In the genomic region with DNA sequence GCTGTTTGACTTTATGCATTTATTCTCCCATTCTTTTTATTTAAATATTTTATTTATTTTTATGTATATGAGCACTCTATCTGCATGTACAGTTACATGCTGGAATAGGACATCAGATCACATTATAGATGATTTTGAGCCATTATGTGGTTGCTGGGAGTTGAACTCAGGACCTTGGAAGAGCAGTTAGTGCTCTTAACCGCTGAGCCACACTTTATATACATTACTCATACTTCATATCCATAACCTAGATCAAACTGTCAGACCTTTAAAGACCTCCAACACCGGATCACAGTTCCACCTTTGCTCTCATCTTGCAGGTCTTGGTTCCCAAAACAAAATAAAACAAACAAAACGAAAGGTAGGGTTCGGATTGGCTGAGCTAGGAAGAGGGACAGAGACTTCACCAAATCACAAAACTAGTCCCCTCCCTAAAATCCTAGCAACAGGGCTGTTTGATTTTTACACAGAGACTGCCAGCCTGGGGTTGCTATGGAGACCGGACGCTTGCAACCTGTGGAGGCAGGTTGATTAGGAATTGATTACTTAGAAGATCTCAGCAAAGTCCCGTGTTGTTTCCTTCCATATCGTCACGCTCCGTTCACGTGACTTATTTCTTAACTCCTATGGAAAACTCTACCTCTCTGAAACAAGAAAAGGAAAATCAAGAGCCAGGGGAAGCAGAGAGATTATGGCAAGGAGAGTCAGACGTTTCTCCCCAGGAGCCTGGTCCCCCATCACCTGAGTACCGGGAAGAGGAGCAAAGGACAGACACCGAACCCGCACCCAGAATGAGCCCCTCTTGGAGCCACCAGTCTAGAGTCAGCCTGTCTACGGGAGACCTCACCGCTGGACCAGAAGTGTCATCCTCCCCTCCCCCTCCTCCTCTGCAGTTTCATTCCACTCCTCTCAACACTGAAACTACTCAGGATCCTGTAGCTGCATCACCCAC, we compare ENCODE assay signal across 8 mouse cellular contexts. TPM values are rescaled to one million over a fixed set of nuclear protein-coding genes. Genes with fewer than 3 reads are reported as not detected.
DNase-seq lines count a peak whose midpoint lies in the region; ATAC-seq and TF ChIP-seq lines count a peak whose summit lies in the region.

TSS of gene Rsph4a (plus strand) at position 582 of the 952 bp plus-strand sequence.

- no peaks in the 10 kb centered on the region for H3K27me3 ChIP-seq in forebrain, embryonic 11.5 days (ENCODE audit: control insufficient read depth, insufficient read depth, low read length)
- H3K27me3 ChIP-seq in hindbrain, embryonic 14.5 days (ENCODE audit: control insufficient read depth, insufficient read depth, low read length) = no peaks in the 10 kb centered on the region
- no peaks in the 10 kb centered on the region for H3K27me3 ChIP-seq in lung, embryonic 14.5 days (ENCODE audit: insufficient read depth, low read length)

- no peak within 1 kb of the TSS for H3K27ac ChIP-seq in forebrain, embryonic 11.5 days (ENCODE audit: low read depth, low read length)
- H3K27ac ChIP-seq in hindbrain, embryonic 14.5 days = no peak within 1 kb of the TSS
- no peak within 1 kb of the TSS for H3K27ac ChIP-seq in lung, embryonic 14.5 days (ENCODE audit: low read depth)

- no peak for TF ChIP-seq CTCF in lung, embryonic 14.5 days (IDR thresholded peaks at IDR 0.05; ENCODE audit: low read depth)

- peak within 1 kb of the TSS; percentile 16; the same call in 1 of the 2 replicates for H3K9ac ChIP-seq in forebrain, embryonic 11.5 days (ENCODE audit: low read length)
- peak within 1 kb of the TSS; percentile 22; the same call in 1 of the 2 replicates for H3K9ac ChIP-seq in hindbrain, embryonic 14.5 days
- H3K9ac ChIP-seq in lung, embryonic 14.5 days = no peak within 1 kb of the TSS; the same call in 1 of the 2 replicates

- peak within 1 kb of the TSS; percentile 31 for H3K4me3 ChIP-seq in forebrain, embryonic 11.5 days (ENCODE audit: low read depth, low read length)
- H3K4me3 ChIP-seq in hindbrain, embryonic 14.5 days (replicated peaks; ENCODE audit: low read length) = peak within 1 kb of the TSS; percentile 32
- H3K4me3 ChIP-seq in lung, embryonic 14.5 days (ENCODE audit: low read depth, low read length) = peak within 1 kb of the TSS; percentile 34

- WGBS in forebrain, embryonic 11.5 days = 5% methylated on average over 17 of the region's 17 CpGs
- WGBS in hindbrain, embryonic 14.5 days = 7% methylated on average over 17 of the region's 17 CpGs
- 6% methylated on average over 17 of the region's 17 CpGs for WGBS in lung, embryonic 14.5 days

- no peaks in the 10 kb centered on the region; the same call in 1 of the 2 replicates for H3K4me1 ChIP-seq in forebrain, embryonic 11.5 days (replicated peaks; ENCODE audit: control insufficient read depth, insufficient read depth, low read length)
- no peaks in the 10 kb centered on the region for H3K4me1 ChIP-seq in hindbrain, embryonic 14.5 days (replicated peaks; ENCODE audit: control insufficient read depth, insufficient read depth, low read length)
- no peaks in the 10 kb centered on the region for H3K4me1 ChIP-seq in lung, embryonic 14.5 days (ENCODE audit: insufficient read depth)

- intact Hi-C loops in gastrocnemius, postnatal 36 days (cut with DNase I) = no loop called here

- DNase-seq in CD4-positive, CD25-positive, alpha-beta regulatory T cell, adult 2 months (ENCODE audit: low read depth, low spot score) = peak; percentile 37
- DNase-seq in forebrain, embryonic 11.5 days (ENCODE audit: low spot score) = peak; percentile 72
- peak; percentile 80 for DNase-seq in hindbrain, embryonic 14.5 days (ENCODE audit: low spot score)
- peak; percentile 72 for DNase-seq in layer of hippocampus, adult 9-11 months
- peak; percentile 57 for DNase-seq in lung, embryonic 14.5 days
- peak; percentile 23 for DNase-seq in retina, postnatal 7 days (ENCODE audit: low read depth, low spot score)
- no peak for DNase-seq in gastrocnemius, postnatal 36 days

- peak; percentile 23 for ATAC-seq in activated CD4-positive, CD25-positive, alpha-beta regulatory T cell, adult 4 months
- ATAC-seq in forebrain, embryonic 11.5 days (replicated peaks; ENCODE audit: low FRiP score) = peak; percentile 98
- peak; percentile 99 for ATAC-seq in hindbrain, embryonic 14.5 days (ENCODE audit: low FRiP score)
- ATAC-seq in lung, embryonic 14.5 days (ENCODE audit: insufficient read depth) = peak; percentile 89

- no peaks in the 10 kb centered on the region for H3K9me3 ChIP-seq in forebrain, embryonic 11.5 days (ENCODE audit: control insufficient read depth, low read length)
- H3K9me3 ChIP-seq in hindbrain, embryonic 14.5 days (ENCODE audit: control insufficient read depth, low read length) = no peaks in the 10 kb centered on the region
- no peaks in the 10 kb centered on the region for H3K9me3 ChIP-seq in lung, embryonic 14.5 days (ENCODE audit: low read depth, low read length)

- no peaks in the 10 kb centered on the region for H3K36me3 ChIP-seq in forebrain, embryonic 11.5 days (ENCODE audit: control insufficient read depth, insufficient read depth, low read length)
- no peaks in the 10 kb centered on the region for H3K36me3 ChIP-seq in hindbrain, embryonic 14.5 days (replicated peaks; ENCODE audit: control insufficient read depth, insufficient read depth)
- no peaks in the 10 kb centered on the region for H3K36me3 ChIP-seq in lung, embryonic 14.5 days (ENCODE audit: insufficient read depth)

- peak within 1 kb of the TSS; percentile 52 for H3K4me2 ChIP-seq in forebrain, embryonic 11.5 days (ENCODE audit: low read depth, low read length, severe bottlenecking)
- peak within 1 kb of the TSS; percentile 52 for H3K4me2 ChIP-seq in hindbrain, embryonic 14.5 days (replicated peaks)
- H3K4me2 ChIP-seq in lung, embryonic 14.5 days = peak within 1 kb of the TSS; percentile 61

RNA-seq across cellular contexts. Expression of gene Rsph4a, which starts in this region (rescaled TPM):
- polyA plus RNA-seq in activated CD4-positive, CD25-positive, alpha-beta regulatory T cell, adult 4 months (2017; shearing (Covaris generic)) = not detected
- 0.24 and 0.37 TPM in 2 replicates for polyA plus RNA-seq in forebrain, embryonic 11.5 days (2014; fragmentation: Nextera tagmentation; extraction: Ambion mirVana)
- polyA plus RNA-seq in hindbrain, embryonic 14.5 days (2014; fragmentation: Nextera tagmentation; extraction: Ambion mirVana) = 1.5 and 2.0 TPM in 2 replicates
- polyA plus RNA-seq in lung, embryonic 14.5 days (2014; fragmentation: Nextera tagmentation; extraction: Ambion mirVana) = 0.09 and 0.32 TPM in 2 replicates
- total RNA-seq in gastrocnemius, postnatal 36 days (2021) = not detected

Comparison
In these comparisons a context has a peak if more than half of its experiments do, and no peak if none do; other contexts are left out.
1. Peak in ATAC-seq in activated CD4-positive, CD25-positive, alpha-beta regulatory T cell, adult 4 months; RNA of the gene not detected or under 1 TPM.
2. Peak in DNase-seq, ATAC-seq, H3K4me3 ChIP-seq, H3K9ac ChIP-seq and H3K4me2 ChIP-seq in forebrain, embryonic 11.5 days; RNA of the gene not detected or under 1 TPM.
3. Peak in DNase-seq, ATAC-seq, H3K4me3 ChIP-seq and H3K4me2 ChIP-seq in lung, embryonic 14.5 days; RNA of the gene not detected or under 1 TPM.
4. DNase-seq: peak in CD4-positive, CD25-positive, alpha-beta regulatory T cell, adult 2 months (single experiment), hindbrain, embryonic 14.5 days (single experiment), layer of hippocampus, adult 9-11 months (single experiment) and retina, postnatal 7 days (single experiment); none in gastrocnemius, postnatal 36 days (0 of 2).
5. ATAC-seq: peak in every context shown above with its lines; median percentile 99 in hindbrain, embryonic 14.5 days; 98 in forebrain, embryonic 11.5 days; 89 in lung, embryonic 14.5 days; 23 in activated CD4-positive, CD25-positive, alpha-beta regulatory T cell, adult 4 months.
6. Peak in every context shown above with its lines, with median percentiles within 50 percentile points of each other: H3K4me2 ChIP-seq and H3K4me3 ChIP-seq.